Mouse (Mus musculus): Measurements from ENCODE around the gene Gm8797. TPM values are rescaled to one million over a fixed set of nuclear protein-coding genes. Genes with fewer than 3 reads are reported as not detected.
"Not testable (repeated sequence)": the region's sequence is repeated elsewhere in the genome, so short reads cannot be mapped to it uniquely, and the experiment has no call there.

Gm8797 gene
- 3.8 and 6.3 TPM in 2 replicates for polyA plus RNA-seq (2012; rRNA removed)

- not testable (repeated sequence) for DNase-seq (ENCODE audit: low read depth)
Measured at GRCm38 (mm10) chr3:5750506-5750905, at the start of gene Gm8797. Gene Gm8797, plus strand, starts transcription at chr3:5750806.

GRCm38 (mm10) chr3:5714481-5714880, 36.1 kb upstream of the Gm8797 start:
- DNase-seq (ENCODE audit: low read depth), result no peak
- TF ChIP-seq POLR2A (IDR thresholded peaks at IDR 0.05; ENCODE audit: borderline replicate concordance, extremely low read depth, insufficient read depth, insufficient read length, poor library complexity, severe bottlenecking) (no peak), CTCF (IDR thresholded peaks at IDR 0.05; ENCODE audit: borderline replicate concordance, extremely low read depth, insufficient read depth, insufficient read length) (no peak)

GRCm38 (mm10) chr3:5732931-5733330, 17.7 kb upstream of the Gm8797 start:
- no peak for DNase-seq (ENCODE audit: low read depth)
- TF ChIP-seq POLR2A (IDR thresholded peaks at IDR 0.05; ENCODE audit: borderline replicate concordance, extremely low read depth, insufficient read depth, insufficient read length, poor library complexity, severe bottlenecking), result no peak
- TF ChIP-seq CTCF (IDR thresholded peaks at IDR 0.05; ENCODE audit: borderline replicate concordance, extremely low read depth, insufficient read depth, insufficient read length), result no peak

GRCm38 (mm10) chr3:5754763-5755478, 4.3 kb downstream of the Gm8797 start:
- DNase-seq (ENCODE audit: low read depth), result peak; percentile 98

GRCm38 (mm10) chr3:5766256-5766655, 15.7 kb downstream of the Gm8797 start:
- DNase-seq (ENCODE audit: low read depth), result peak; percentile 66
- no peak for TF ChIP-seq POLR2A (IDR thresholded peaks at IDR 0.05; ENCODE audit: borderline replicate concordance, extremely low read depth, insufficient read depth, insufficient read length, poor library complexity, severe bottlenecking)
- TF ChIP-seq CTCF (IDR thresholded peaks at IDR 0.05; ENCODE audit: borderline replicate concordance, extremely low read depth, insufficient read depth, insufficient read length), result no peak

More at GRCm38 (mm10) chr3:5754763-5755478, 4.3 kb downstream of the Gm8797 start:
- no peak for TF ChIP-seq CTCF (IDR thresholded peaks at IDR 0.05; ENCODE audit: borderline replicate concordance, extremely low read depth, insufficient read depth, insufficient read length)
- TF ChIP-seq POLR2A (IDR thresholded peaks at IDR 0.05; ENCODE audit: borderline replicate concordance, extremely low read depth, insufficient read depth, insufficient read length, poor library complexity, severe bottlenecking), result no peak

- no peak for DNase-seq (ENCODE audit: low read depth)
- TF ChIP-seq POLR2A (IDR thresholded peaks at IDR 0.05; ENCODE audit: borderline replicate concordance, extremely low read depth, insufficient read depth, insufficient read length, poor library complexity, severe bottlenecking) (no peak), CTCF (IDR thresholded peaks at IDR 0.05; ENCODE audit: borderline replicate concordance, extremely low read depth, insufficient read depth, insufficient read length) (no peak)
Measured at GRCm38 (mm10) chr3:5776894-5777293, 26.3 kb downstream of the Gm8797 start.
